20 mouse cellular contexts compared by ENCODE assay signal in genomic region chr1:14513662-14514061, GRCm38 (mm10).
DNase-seq lines count a peak whose midpoint lies in the region; ATAC-seq and TF ChIP-seq lines count a peak whose summit lies in the region.
"Had no signal": no experiment of that assay in that cellular context is flagged by ENCODE, and none has a peak within 500 bp of the region (broad histone marks: within the 10 kb centered on the region; RNA-seq: fewer than 3 reads in every experiment).

No protein-coding gene starts in this region.

- H3K4me3 ChIP-seq in forebrain, postnatal 0 days (ENCODE audit: low read depth, low read length): no peak overlapping the region
- H3K4me3 ChIP-seq in forebrain, embryonic 11.5 days (ENCODE audit: low read depth, low read length): no peak overlapping the region
- H3K4me3 ChIP-seq in embryonic facial prominence, embryonic 14.5 days (ENCODE audit: low read depth, low read length): no peak overlapping the region
- H3K4me3 ChIP-seq: embryonic facial prominence, embryonic 15.5 days; forebrain, embryonic 13.5 days; heart, embryonic 13.5 days; intestine, embryonic 15.5 days; liver, embryonic 12.5 days; lung, embryonic 15.5 days; myocyte; stomach, embryonic 15.5 days had no signal

- no peak overlapping the region for H3K4me2 ChIP-seq in forebrain, postnatal 0 days (ENCODE audit: low read depth)
- H3K4me2 ChIP-seq in forebrain, embryonic 11.5 days (ENCODE audit: low read depth, low read length, severe bottlenecking): no peak overlapping the region
- H3K4me2 ChIP-seq in embryonic facial prominence, embryonic 14.5 days (ENCODE audit: low read depth, low read length): no peak overlapping the region
- H3K4me2 ChIP-seq: embryonic facial prominence, embryonic 15.5 days; forebrain, embryonic 13.5 days; heart, embryonic 13.5 days; intestine, embryonic 15.5 days; liver, embryonic 12.5 days; lung, embryonic 15.5 days; stomach, embryonic 15.5 days had no signal

- TF ChIP-seq CTCF in forebrain, postnatal 0 days (IDR thresholded peaks at IDR 0.05; ENCODE audit: low read depth): no peak

- intact Hi-C loops in heart, postnatal 36 days (cut with DNase I): no loop called here
- intact Hi-C loops in left cerebral cortex, postnatal 36 days (cut with DNase I): no loop called here

- no peaks in the 10 kb centered on the region for H3K36me3 ChIP-seq in forebrain, postnatal 0 days (ENCODE audit: insufficient read depth)
- H3K36me3 ChIP-seq in forebrain, embryonic 11.5 days (ENCODE audit: control insufficient read depth, insufficient read depth, low read length): no peaks in the 10 kb centered on the region
- no peaks in the 10 kb centered on the region for H3K36me3 ChIP-seq in embryonic facial prominence, embryonic 14.5 days (ENCODE audit: control insufficient read depth, insufficient read depth, low read length)
- H3K36me3 ChIP-seq: embryonic facial prominence, embryonic 15.5 days; heart, embryonic 13.5 days; intestine, embryonic 15.5 days; liver, embryonic 12.5 days; lung, embryonic 15.5 days; stomach, embryonic 15.5 days had no signal

- no peaks in the 10 kb centered on the region for H3K4me1 ChIP-seq in forebrain, postnatal 0 days (ENCODE audit: insufficient read depth)
- H3K4me1 ChIP-seq in forebrain, embryonic 11.5 days (replicated peaks; ENCODE audit: control insufficient read depth, insufficient read depth, low read length): no peaks in the 10 kb centered on the region
- peaks cover 2% of the 10 kb centered on the region for H3K4me1 ChIP-seq in embryonic facial prominence, embryonic 14.5 days (ENCODE audit: control insufficient read depth, insufficient read depth, low read length)
- H3K4me1 ChIP-seq: forebrain, embryonic 13.5 days; heart, embryonic 13.5 days; intestine, embryonic 15.5 days; liver, embryonic 12.5 days; lung, embryonic 15.5 days; stomach, embryonic 15.5 days had no signal

- H3K27ac ChIP-seq in forebrain, postnatal 0 days (ENCODE audit: low read depth, low read length): no peak overlapping the region
- H3K27ac ChIP-seq in forebrain, embryonic 11.5 days (ENCODE audit: low read depth, low read length): no peak overlapping the region
- peak overlapping the region; percentile 61; the same call in 1 of the 2 replicates for H3K27ac ChIP-seq in embryonic facial prominence, embryonic 14.5 days (replicated peaks; ENCODE audit: low read depth, low read length)
- H3K27ac ChIP-seq: forebrain, embryonic 13.5 days; heart, embryonic 13.5 days; intestine, embryonic 15.5 days; liver, embryonic 12.5 days; lung, embryonic 15.5 days; stomach, embryonic 15.5 days had no signal

- no peaks in the 10 kb centered on the region for H3K9me3 ChIP-seq in forebrain, postnatal 0 days (ENCODE audit: low read length)
- no peaks in the 10 kb centered on the region for H3K9me3 ChIP-seq in forebrain, embryonic 11.5 days (ENCODE audit: control insufficient read depth, low read length)
- no peaks in the 10 kb centered on the region for H3K9me3 ChIP-seq in embryonic facial prominence, embryonic 14.5 days (ENCODE audit: control insufficient read depth, low read length)
- H3K9me3 ChIP-seq: embryonic facial prominence, embryonic 15.5 days; forebrain, embryonic 13.5 days; heart, embryonic 13.5 days; intestine, embryonic 15.5 days; liver, embryonic 12.5 days; lung, embryonic 15.5 days; stomach, embryonic 15.5 days had no signal

- no peaks in the 10 kb centered on the region for H3K27me3 ChIP-seq in forebrain, postnatal 0 days (ENCODE audit: insufficient read depth, low read length)
- H3K27me3 ChIP-seq in forebrain, embryonic 11.5 days (ENCODE audit: control insufficient read depth, insufficient read depth, low read length): peaks cover under 1% of the 10 kb centered on the region; the same call in 1 of the 2 replicates
- peaks cover 3% of the 10 kb centered on the region; the same call in 1 of the 2 replicates for H3K27me3 ChIP-seq in embryonic facial prominence, embryonic 14.5 days (replicated peaks; ENCODE audit: control insufficient read depth, insufficient read depth, low read length)
- H3K27me3 ChIP-seq: embryonic facial prominence, embryonic 15.5 days; intestine, embryonic 15.5 days had no signal

- no peak overlapping the region for H3K9ac ChIP-seq in forebrain, postnatal 0 days
- no peak overlapping the region for H3K9ac ChIP-seq in forebrain, embryonic 11.5 days (ENCODE audit: low read length)
- no peak overlapping the region for H3K9ac ChIP-seq in embryonic facial prominence, embryonic 14.5 days (ENCODE audit: low read depth, low read length)
- H3K9ac ChIP-seq: embryonic facial prominence, embryonic 15.5 days; forebrain, embryonic 13.5 days; heart, embryonic 13.5 days; intestine, embryonic 15.5 days; liver, embryonic 12.5 days; lung, embryonic 15.5 days; stomach, embryonic 15.5 days had no signal

- DNase-seq in forebrain, postnatal 0 days: peak; percentile 77
- no peak for DNase-seq in forebrain, embryonic 11.5 days (ENCODE audit: low spot score)
- peak; percentile 62 for DNase-seq in MN1 (ENCODE audit: low spot score)
- DNase-seq in embryo, embryonic 10 days (ENCODE audit: low spot score): peak; percentile 63
- DNase-seq in embryonic facial prominence, embryonic 14.5 days (ENCODE audit: low spot score): peak; percentile 20
- no peak for DNase-seq in heart, postnatal 36 days
- no peak for DNase-seq in left cerebral cortex, postnatal 36 days (ENCODE audit: low spot score in 2 of 2)
- no peak for DNase-seq in frontal cortex, postnatal 36 days (ENCODE audit: low spot score in 2 of 2)
- DNase-seq: adrenal gland, postnatal 36 days; cerebellum, adult 9-11 months; heart, postnatal 4 days; right cerebral cortex, adult 18-20 months had no signal

- ATAC-seq in forebrain, postnatal 0 days: peak; percentile 64; the same call in 1 of the 2 replicates
- no peak for ATAC-seq in forebrain, embryonic 11.5 days (replicated peaks; ENCODE audit: low FRiP score)
- no peak for ATAC-seq in embryonic facial prominence, embryonic 14.5 days (ENCODE audit: low read depth)
- ATAC-seq: forebrain, embryonic 13.5 days; intestine, embryonic 15.5 days; liver, embryonic 12.5 days had no signal

Comparison
In these comparisons a context has a peak if more than half of its experiments do, and no peak if none do; other contexts are left out.
1. DNase-seq: peak in forebrain, postnatal 0 days (single experiment), MN1 (single experiment), embryo, embryonic 10 days (single experiment) and embryonic facial prominence, embryonic 14.5 days (single experiment); none in forebrain, embryonic 11.5 days (single experiment), heart, postnatal 36 days (0 of 2), left cerebral cortex, postnatal 36 days (0 of 2) and frontal cortex, postnatal 36 days (0 of 2).